Mouse (Mus musculus): ENCODE results near the gene Prim2.

DNA sequence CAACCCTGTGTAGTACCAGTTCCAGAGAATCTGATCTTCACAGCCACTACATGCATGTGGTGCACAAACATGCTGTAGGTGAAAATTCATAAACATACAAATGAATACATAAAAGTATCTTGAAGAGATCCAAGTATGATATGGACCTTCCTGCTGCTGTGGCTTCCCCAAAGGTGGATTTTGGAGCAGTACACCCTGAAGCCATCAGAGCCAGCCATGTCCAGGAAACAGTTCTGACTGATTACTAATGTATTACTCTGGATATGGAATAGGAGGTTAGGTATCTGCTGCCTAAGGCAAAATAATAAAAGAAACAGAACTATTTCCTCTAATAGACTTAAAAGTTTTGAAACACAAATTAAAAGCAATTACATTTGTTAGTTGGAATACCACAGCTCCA, 131.6 kb downstream of the Prim2 start:
- TF ChIP-seq CTCF (conservative IDR thresholded peaks at IDR 0.05; ENCODE audit: low read length), result no peak
- TF ChIP-seq POU5F1 (IDR thresholded peaks at IDR 0.05; ENCODE audit: borderline replicate concordance, low read length), result no peak
